Mouse (Mus musculus): ENCODE measurements around the gene Slc36a4. TPM values are rescaled to one million over a fixed set of nuclear protein-coding genes. Genes with fewer than 3 reads are reported as not detected.

Slc36a4 gene
- total RNA-seq, 2 experiments from 2014 or later, result 48.9 to 49.5 TPM

DNA sequence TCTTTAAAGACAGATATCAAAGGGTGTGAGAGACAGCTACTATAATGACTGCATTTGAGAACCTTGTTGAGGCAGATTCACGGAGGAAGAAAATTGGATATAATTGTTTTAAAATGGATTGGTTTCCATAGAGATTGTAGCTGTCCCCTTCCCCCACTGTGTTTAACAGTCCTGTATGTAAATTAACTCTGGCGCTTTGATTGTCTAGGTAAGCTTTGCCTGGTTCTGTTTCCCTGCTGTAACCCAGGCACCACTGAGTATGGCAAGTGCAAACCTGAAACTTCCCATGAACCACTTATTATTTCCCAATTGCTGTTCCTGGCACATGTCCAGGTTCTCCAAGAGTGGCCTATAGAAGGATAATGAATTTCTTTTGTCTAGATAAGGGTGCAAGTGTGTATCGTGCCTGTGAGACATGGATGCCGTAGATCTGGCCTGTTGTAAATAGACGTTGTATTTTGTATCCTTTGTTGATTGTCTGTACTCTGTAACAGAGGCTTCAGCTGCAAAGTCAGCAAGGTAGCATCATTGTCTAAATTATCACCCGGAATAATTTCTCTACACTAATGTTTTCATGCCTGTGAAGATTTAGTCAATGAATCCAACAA, 11.8 kb downstream of the Slc36a4 start:
- DNase-seq (ENCODE audit: low spot score in 2 of 2), result no peak

DNA sequence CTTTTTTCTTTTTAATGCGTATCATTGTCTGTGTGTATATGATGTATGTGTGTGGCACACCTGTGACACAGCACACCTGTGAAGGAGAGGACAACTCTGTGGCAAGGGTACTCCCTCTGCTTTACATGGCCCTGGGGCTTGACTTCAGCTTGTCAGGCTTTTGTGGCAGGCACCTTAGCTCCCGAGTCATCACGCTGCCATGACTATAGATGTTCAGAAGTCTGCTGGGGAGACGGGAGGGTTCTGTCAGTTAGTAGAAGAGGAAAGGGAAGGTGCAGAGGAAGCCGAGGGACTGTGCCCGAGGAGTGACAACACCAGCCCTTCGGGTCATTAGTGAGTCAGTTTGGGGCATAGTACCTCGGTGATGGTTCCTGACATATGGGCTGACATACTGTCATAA, 13.0 kb downstream of the Slc36a4 start:
- no peak for DNase-seq (ENCODE audit: low spot score in 2 of 2)

DNA sequence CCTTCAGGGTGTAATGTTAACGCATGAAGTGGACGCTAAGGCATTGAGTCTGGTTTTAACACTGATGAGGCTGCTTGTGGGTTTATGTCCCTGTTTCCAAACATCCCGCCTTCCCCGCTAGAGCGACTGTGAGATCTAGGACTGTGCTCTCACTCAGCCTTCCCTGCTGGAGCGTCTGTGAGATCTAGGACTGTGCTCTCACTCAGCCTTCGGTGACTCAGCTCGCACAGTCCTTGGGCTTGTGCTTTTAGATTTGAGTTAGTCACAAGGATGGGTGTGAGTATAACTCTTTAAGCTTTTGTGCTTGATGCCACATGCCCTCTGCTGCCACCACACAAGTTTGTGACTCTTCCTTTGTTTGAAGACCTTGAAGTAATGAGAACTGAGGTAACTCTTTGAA, 17.6 kb downstream of the Slc36a4 start:
- DNase-seq (ENCODE audit: low spot score in 2 of 2), result no peak

DNA sequence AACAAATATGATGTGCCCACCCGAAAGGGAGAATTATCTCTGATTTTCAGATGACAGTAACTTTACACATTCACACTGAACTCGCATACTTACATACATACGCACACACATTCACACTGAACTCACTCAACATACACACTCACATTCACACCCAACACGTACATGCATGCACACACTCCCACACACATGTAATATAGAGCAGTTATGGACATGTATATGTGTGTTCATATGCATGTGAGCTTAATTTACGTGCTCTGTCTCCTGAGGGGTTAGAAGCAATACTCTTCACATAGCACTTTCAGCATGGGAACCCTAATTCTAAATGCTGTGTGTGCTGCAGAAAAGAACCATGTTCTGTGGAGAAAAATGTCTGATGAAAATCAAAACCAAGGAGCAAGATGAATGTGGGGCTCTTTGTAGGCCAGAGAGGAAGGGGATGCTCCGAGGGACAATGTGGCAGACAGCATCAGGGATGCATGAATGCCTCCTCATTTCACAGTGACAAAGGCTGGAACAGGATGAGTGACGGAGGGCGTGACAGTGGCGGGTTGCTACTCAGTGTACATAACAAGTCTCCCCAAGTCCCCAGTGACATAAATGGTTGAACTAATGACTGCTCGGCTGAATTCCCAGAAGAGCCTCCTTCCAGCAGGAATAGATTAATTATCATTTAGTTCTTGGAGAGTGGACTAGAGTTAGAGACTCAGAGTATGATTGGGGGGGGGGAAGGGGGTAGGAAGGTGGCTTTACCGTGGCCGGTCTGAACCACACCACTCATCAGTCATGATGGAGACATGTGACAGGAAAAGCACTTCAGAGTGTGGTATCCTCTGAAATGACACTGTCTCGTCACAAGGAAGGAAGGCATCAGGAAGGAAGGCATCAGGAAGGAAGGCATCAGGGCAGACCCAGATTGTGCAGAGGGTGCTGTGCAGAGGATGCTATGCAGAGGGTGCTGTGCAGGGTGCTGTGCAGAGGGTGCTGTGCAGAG, 22.5 kb downstream of the Slc36a4 start:
- no peak for DNase-seq (ENCODE audit: low spot score in 2 of 2)

- DNase-seq (ENCODE audit: low spot score in 2 of 2), result no peak
Observed at GRCm38 (mm10) chr9:15734056-15734866, 24.7 kb downstream of the Slc36a4 start.

DNA sequence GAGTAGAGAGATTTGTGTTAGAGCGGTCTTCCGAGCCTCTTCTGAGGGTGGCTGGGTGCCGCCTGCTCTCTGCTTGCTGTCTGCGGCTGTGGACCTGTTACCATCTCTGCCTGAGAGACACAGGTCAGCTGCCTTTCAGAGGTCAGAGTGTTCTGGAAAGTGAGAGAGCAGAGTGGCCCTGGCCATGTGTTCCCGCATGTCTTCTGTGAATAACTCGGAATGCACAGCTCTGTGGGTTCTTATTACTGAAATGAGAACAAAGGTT, 25.3 kb downstream of the Slc36a4 start:
- no peak for DNase-seq (ENCODE audit: low spot score in 2 of 2)

GRCm38 (mm10) chr9:15737522-15737921, 28.0 kb downstream of the Slc36a4 start:
- DNase-seq (ENCODE audit: low spot score in 2 of 2), result no peak

- no peak for DNase-seq (ENCODE audit: low spot score in 2 of 2)
Observed at GRCm38 (mm10) chr9:15741428-15741827, 31.9 kb downstream of the Slc36a4 start.

GRCm38 (mm10) chr9:15741931-15742330, 32.4 kb downstream of the Slc36a4 start:
- no peak for DNase-seq (ENCODE audit: low spot score in 2 of 2)

DNA sequence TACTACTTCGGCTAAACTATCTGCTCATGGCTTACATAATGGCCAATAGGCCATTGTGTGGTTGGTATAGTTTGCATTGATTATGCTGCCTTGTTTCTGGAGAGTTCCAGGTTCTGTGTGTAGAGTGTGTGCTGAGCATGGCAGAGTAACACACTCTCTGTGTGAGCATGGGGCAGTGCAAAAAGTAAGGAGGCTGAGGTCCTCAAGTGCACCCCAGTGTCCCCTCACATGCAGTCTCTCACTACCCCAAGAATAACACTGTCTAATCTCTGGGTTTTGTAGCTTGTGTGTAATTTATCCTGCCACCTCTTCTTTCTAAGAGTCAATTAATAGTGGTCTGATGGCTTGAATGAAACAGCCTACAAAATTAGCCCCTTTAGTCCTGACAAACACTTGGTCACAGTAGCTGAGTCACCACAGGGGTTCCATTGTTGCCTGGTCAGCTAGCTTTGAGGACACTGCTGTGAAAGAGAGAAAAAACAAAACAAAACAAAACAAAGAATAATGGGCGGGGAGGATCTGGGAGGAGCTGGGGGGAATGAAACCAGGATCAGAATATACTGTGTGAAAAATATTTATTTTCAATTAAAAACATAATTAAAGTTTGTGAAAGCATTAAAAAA, 36.6 kb downstream of the Slc36a4 start:
- no peak for DNase-seq (ENCODE audit: low spot score in 2 of 2)

- no peak for DNase-seq (ENCODE audit: low spot score in 2 of 2)
Observed at GRCm38 (mm10) chr9:15746636-15747035, 37.1 kb downstream of the Slc36a4 start.

- DNase-seq (ENCODE audit: low spot score in 2 of 2), result no peak
Observed at GRCm38 (mm10) chr9:15748383-15748782, 38.8 kb downstream of the Slc36a4 start.

DNA sequence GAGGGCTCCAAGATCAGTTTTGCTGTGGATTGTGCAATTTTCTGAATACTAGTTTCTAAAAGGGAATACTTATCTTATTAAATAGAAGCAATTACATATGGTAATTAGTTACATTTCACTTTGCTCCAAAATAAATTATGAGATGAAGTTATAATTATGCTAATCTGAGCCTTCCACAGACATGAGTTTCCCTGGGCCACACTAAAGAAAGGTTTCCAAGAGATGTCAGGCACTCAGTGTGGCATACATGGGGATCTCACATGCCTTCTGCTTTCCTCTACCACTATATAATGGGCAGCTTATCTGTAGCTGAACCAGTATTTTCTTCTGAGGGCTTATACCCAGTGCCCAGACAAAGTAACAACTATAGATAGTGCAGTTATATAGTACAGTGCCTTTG, 49.8 kb downstream of the Slc36a4 start:
- no peak for DNase-seq (ENCODE audit: low spot score in 2 of 2)

GRCm38 (mm10) chr9:15766379-15766778, 56.8 kb downstream of the Slc36a4 start:
- no peak for DNase-seq (ENCODE audit: low spot score in 2 of 2)

- DNase-seq (ENCODE audit: low spot score in 2 of 2), result no peak
Observed at GRCm38 (mm10) chr9:15766821-15767220, 57.3 kb downstream of the Slc36a4 start.

DNA sequence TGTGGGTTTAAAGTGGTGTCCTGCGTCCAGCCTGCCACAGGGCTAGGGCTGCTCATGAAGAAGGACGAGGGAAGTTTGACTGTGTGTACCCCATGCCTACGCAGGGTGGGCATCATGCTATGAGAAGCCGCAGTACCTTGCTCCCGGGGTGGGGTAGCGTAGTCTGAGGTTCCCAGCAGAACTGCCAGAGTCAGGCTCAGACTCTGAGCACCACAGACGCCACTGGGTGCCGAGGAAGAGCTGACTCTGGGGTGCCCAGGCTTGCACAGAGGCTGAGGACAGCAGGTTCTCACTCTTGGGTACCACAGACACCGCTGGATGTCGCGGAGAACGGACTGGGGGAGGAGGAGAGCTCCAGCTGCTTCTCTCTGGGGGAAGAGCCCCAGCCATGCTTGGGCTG, 63.2 kb downstream of the Slc36a4 start:
- DNase-seq (ENCODE audit: low spot score in 2 of 2), result no peak

GRCm38 (mm10) chr9:15773426-15773825, 63.9 kb downstream of the Slc36a4 start:
- DNase-seq (ENCODE audit: low spot score in 2 of 2), result no peak

DNA sequence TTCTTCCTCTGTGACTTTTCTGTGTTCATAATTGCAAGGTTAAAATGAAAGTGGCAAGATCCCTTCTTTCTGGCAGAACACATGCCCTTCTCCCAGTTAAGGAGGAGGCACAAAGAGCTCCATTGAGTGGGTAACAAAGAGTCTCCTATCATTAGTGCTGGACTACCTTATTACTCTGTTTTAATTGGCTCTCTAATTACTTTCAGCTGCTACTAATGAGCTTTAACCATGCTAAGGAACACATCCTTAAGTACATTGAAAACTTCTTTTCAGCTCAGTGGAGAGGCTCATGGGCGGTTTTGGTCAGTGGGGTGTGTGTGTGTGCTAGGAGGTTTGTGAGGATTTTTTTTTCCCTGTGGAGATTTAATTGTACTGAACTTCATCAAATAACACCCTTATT, 65.4 kb downstream of the Slc36a4 start:
- DNase-seq (ENCODE audit: low spot score in 2 of 2), result no peak

GRCm38 (mm10) chr9:15781936-15782335, 72.4 kb downstream of the Slc36a4 start:
- no peak for DNase-seq (ENCODE audit: low spot score in 2 of 2)

DNA sequence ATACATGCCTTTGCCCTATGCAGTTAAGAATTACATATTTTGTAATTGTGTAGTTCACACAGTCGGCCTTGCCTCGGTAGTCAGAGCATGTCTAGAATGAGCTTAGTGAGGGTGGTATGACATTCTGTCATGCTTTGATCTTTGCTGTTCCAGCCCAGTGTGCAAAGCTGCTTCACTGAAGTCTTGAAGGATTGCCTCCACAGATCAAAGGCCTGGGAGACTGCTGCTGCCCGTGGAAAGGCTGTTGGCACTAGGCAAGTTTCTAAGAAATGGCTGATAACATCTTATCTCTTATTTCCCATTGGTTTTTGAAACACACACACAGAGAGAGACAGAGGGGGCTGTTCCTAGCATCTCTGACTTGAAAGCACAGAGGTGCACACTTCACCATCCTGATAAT, 76.7 kb downstream of the Slc36a4 start:
- DNase-seq (ENCODE audit: low spot score in 2 of 2), result no peak

GRCm38 (mm10) chr9:15786610-15787009, 77.1 kb downstream of the Slc36a4 start:
- no peak for DNase-seq (ENCODE audit: low spot score in 2 of 2)
